Mouse (Mus musculus) megakaryocyte progenitor cell, adult 5-6 weeks (primary cell): ENCODE measurements around the gene B130006D01Rik. TPM values are rescaled to one million over a fixed set of nuclear protein-coding genes. Genes with fewer than 3 reads are reported as not detected.

Experiments
- ATAC-seq: replicated peaks from 2 replicates; pipeline ENCODE4 v1.8.0; 2016; ENCODE audit warnings: mild to moderate bottlenecking, moderate TSS enrichment, inconsistent platforms; ENCODE audit not compliant: poor library complexity
- total RNA-seq, 2 experiments: library from RNA; stranded (forward) in 1 of 2; stranded (reverse) in 1 of 2; fragments of 157-497, 149-512 nt in 1 of 2; fragments of 200-1000 nt in 1 of 2; gene quantifications; 2 replicates each; pipeline versions ENCODE4 v1.2.3 to v1.2.4; 2015 to 2017

The B130006D01Rik gene
- 2.1 and 2.5 TPM in 2 replicates for total RNA-seq (2015)
- 1.2 and 1.9 TPM in 2 replicates for total RNA-seq (2017)

DNA sequence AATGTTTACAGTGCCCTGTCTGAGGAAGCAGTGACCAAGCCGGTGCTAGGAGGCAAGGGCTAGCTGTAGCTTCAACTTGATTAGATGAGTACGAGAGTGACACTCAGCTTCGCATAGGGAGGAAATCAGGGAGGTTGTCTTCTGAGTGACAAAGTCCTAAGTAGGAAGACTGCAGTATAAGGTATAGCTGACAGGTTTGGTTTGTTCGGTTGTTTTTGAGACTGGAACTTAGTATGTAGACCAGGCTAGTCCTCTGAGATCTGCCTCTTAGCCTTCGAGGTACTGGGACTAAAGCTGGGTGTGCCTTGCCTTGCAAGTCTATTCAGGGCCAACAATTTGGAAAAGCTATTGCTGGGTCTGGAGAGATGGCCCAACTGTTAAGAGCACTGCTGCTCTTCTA, at the start of gene B130006D01Rik:
B130006D01Rik (plus strand) TSS at position 301 of the 400 bp plus-strand sequence.
- ATAC-seq, result no peak

DNA sequence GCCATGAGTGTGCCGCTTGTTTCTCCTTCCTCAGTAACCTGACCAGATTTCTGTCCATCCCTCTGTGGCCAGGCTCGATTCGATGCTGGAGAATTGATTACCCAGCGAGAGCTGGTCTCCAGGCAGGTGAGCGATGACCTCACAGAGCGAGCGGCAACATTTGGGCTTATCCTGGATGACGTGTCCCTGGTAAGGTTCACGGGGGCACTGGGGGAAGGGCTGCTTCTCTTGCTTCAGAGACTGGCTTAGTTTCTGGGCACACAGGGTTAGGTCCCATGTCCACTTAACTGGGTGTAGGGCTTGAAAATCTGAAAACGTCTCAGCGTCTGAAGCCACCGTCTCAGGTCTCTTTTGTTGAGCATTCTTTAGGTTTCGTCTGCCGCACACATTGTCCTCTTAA, 47.9 kb upstream of the B130006D01Rik start:
- no peak for ATAC-seq

- peak; percentile 66 for ATAC-seq
Observed at GRCm38 (mm10) chr11:95676307-95676706, 47.1 kb upstream of the B130006D01Rik start.

GRCm38 (mm10) chr11:95677925-95678701, 45.3 kb upstream of the B130006D01Rik start:
- no peak for ATAC-seq

GRCm38 (mm10) chr11:95681995-95682601, 41.3 kb upstream of the B130006D01Rik start:
- ATAC-seq, result no peak

GRCm38 (mm10) chr11:95682946-95683345, 40.4 kb upstream of the B130006D01Rik start:
- ATAC-seq, result no peak

GRCm38 (mm10) chr11:95686031-95686430, 37.4 kb upstream of the B130006D01Rik start:
- peak; percentile 60 for ATAC-seq

DNA sequence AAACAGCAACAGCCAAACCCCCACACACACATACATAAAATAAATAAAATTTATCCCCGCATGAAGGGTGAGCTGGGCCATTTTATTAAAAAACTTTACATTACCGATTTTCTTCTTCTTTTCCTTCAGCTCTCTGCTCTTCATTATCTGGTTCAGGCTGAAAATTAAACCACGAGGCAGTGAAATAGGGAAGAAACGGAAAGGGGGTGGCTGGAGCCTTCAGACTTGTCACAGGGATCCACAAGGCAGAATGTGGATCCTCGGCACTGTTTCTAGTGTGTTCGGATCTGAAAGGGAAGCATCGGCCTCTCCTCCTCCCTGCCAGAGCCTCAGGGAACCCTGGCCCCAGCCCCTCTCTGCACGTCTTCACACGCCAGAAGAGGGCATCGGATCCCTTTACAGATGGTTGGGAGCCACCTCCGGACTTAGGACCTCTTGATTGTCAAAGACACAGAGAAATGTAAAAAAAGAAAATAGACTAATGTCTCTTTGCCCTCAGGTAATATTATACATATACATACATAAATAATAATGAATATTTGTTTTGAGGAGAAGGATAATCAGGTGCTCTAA, 36.2 kb upstream of the B130006D01Rik start:
- peak; percentile 26; the same call in 1 of the 2 replicates for ATAC-seq

DNA sequence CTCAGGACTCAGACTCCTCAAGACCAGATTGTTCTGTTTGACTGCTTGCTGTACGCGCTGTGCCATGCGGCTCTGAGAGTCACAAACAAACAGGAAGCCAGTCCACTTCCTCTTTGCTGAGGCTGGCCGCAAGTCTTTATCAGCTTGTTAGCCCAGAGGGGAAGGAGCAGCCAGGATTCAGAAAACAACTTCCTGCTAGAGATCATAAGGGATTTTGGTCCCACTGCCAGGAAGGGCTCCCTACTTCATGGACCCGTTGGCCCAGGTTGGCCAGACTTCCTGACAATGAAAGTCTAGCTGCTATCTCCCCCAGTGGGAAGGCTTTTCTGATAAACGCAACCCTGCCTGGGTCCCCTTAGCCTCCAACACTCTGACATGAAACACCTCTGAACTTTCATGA, 34.9 kb upstream of the B130006D01Rik start:
- ATAC-seq, result peak; percentile 70

DNA sequence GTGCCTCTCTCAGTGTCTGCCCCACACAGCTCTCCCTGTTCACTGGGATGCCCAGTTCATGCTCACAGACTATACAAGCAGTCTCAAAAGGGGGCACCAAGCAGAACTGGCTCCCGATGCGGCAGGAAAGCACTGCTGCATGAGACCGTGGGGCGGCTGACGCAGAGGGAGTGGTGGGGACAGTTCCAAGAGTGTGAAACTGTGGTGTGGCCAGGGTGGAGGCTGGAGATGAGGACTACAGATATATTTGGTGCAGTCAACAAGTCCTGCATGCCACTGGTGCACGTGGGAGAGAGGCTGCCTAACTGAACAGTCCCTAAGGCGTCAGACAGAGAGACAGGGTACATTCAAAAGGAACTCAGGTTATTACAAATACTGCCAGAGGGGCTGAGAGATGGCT, 34.4 kb upstream of the B130006D01Rik start:
- peak; percentile 59 for ATAC-seq

DNA sequence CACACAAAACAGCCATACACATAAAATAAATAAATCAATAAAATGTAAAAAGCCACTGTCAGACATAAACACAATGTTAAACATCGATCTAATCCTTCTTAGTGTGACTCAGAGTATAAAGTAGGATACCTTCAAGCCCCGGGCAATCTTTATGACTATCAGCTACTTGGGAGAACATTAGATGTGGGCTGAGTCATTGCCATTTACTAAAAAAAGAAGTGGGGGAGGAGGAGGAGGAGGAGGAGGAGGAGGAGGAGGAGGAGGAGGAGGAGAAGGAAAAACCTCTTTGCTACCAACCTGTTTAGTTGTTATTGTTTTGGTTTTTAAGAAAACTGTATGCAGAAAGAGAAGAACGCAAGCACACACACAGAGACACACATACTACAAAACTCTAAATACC, 33.8 kb upstream of the B130006D01Rik start:
- no peak for ATAC-seq

GRCm38 (mm10) chr11:95698541-95698940, 24.8 kb upstream of the B130006D01Rik start:
- ATAC-seq, result no peak

DNA sequence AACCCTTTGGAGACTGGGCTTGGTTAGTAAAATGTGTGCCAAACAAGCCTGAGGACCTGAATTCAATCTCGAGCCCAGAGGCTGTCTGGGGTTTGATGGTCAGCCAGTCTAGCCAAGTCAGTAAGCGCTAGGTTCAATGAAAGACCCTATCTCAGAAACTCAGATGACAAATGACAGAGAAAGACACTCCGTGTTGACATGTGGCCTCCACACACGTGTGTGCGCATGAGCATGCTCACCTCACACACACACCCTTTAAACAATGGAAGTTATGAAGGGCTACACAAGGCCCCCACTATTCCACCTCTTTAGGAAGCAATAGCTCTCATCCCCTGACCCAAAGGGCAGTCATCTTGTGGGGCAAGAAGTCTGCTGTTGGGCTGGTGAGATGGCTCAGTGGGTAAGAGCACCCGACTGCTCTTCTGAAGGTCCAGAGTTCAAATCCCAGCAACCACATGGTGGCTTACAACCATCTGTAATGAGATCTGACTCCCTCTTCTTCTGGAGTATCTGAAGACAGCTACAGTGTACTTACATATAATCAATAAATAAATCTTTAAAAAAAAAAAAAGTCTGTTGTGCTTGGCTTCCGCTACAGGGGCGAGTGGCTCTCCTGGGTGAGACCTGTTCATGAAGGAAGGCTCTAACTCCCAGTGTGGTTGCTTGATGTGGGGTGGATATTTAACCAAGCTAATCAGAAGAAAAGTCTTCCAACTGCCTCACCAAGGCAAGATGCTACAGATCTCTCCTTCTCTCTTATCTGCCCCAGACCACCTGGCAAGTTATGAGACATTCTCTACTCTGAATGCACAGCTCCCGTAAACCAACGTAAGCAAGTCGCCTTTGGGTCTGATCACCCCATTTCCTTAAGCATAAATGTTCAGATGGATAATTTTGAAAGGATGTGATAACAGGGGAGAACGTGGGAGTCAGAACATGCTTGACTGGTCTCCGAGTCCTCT, 22.3 kb upstream of the B130006D01Rik start:
- peak; percentile 92 for ATAC-seq

DNA sequence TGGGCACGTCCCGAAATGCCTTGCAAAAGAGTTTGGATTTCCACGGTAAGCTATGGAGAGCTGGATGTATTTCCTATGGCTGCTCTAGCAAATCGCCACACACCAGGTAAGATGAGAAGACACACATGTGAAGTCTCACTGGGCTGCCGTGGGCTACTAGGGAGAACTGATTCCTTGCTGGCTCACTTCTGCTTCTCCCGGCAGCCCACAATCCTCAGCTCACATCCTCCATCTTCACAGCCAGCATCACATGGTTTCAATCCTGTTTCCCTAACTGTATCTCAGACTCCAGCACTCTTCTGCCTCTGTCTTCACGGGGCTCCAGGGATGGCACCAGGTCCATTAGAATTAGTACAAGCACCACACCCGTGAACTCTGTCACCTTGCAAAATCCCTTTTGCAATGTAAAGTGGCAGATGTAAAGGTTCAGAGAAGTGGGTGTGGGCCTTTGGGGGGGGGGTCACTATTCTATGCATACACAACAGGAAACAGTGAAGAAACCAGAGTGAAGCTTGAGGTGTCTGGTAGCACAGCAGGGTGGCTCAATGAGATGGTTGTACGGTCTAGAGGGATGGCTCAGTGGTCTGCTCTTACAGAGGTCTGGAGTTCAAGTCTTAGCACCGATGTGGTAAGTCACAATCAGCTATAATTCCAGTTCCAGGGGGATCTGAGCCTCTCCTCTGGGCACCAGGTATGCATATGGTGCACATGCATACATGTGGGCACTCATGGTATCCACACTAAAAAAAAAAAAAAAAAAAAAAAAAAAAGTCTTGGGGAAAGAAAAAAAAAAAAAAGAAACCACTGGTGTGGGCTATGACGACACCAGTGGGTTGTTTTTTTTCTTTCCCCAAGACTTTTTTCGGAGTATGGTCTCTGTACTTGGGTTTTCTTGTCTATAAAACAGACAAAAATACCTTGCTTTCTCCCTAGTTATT, 19.1 kb upstream of the B130006D01Rik start:
- ATAC-seq, result 0 out of 2 replicates have a peak, but pooled peaks have one; percentile 24

- ATAC-seq, result no peak
Observed at GRCm38 (mm10) chr11:95704970-95705330, 18.4 kb upstream of the B130006D01Rik start.

GRCm38 (mm10) chr11:95709534-95710040, 13.8 kb upstream of the B130006D01Rik start:
- no peak for ATAC-seq

GRCm38 (mm10) chr11:95710478-95710877, 12.9 kb upstream of the B130006D01Rik start:
- ATAC-seq, result no peak

- peak; percentile 50 for ATAC-seq
Observed at GRCm38 (mm10) chr11:95712085-95712562, 11.3 kb upstream of the B130006D01Rik start.

DNA sequence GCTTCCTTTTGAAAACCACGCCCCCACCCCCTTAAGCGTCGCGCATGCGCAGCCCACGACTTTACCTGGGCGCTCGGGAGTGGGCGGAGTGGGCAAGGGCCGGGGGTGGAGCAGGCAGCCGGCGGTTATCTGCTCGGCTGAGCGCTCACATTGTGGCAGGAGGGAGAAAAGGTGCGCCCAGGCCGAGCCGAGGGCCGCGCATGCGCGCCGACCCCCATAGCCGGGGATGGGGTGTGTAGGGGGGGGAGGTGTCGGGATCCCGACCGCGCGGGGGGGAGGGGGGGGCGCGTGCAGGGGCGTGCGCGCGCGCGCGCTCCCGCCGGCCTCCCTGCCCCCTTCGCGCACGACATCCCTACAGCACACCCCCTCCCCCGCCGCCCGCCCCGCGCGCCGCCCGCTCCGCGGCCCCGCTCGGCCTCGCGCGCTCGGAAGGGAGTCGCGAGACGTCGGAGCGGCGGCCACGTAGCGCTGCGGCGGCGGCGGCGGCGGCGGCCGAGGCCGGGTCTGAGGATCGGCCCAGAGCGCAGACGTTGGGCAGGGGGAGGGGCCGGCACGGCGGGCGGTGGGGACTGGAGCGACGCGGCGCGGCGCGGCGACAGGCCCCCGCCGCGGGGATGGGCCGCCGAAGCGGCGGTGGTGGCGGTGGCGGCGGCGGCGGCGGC, 10.7 kb upstream of the B130006D01Rik start, which contains the start of gene Zfp652:
Zfp652 (plus strand) TSS at position 111 of the 662 bp plus-strand sequence.
- ATAC-seq, result peak; percentile 79
